Mouse (Mus musculus) limb, embryonic 13.5 days (tissue): ENCODE measurements at regions not wholly inside any gene's neighbourhood (a gene's known extent, or its start where the extent isn't known, plus 50 kb on each side); places are given as distances from the start of the nearest gene placed in this dataset.
"Not testable (repeated sequence)": the region's sequence is repeated elsewhere in the genome, so short reads cannot be mapped to it uniquely, and the experiment has no call there.

Source experiments
- ATAC-seq: fragments of 200-750 bp; cut with Nextera tagmentation; 2 replicates; pipeline ENCODE4 v1.8.0; 2017; ENCODE audit warnings: low read depth, moderate number of reproducible peaks, moderate TSS enrichment; ENCODE audit not compliant: low FRiP score
- H3K27ac ChIP-seq: fragments of 300-500 bp; sonication (generic); 2 replicates; pipeline ENCODE4 v1.5.1; 2015; ENCODE audit warnings: inconsistent platforms, mild to moderate bottlenecking, moderate library complexity
- H3K27me3 ChIP-seq: fragments of 300-500 bp; sonication (generic); 2 replicates; pipeline ENCODE4 v1.6.1; 2015; ENCODE audit warnings: mild to moderate bottlenecking, inconsistent platforms
- H3K36me3 ChIP-seq: fragments of 300-500 bp; sonication (generic); 2 replicates; pipeline ENCODE4 v1.6.1; 2015; ENCODE audit warnings: inconsistent platforms, mild to moderate bottlenecking, moderate library complexity
- H3K4me1 ChIP-seq: fragments of 300-500 bp; sonication (generic); 2 replicates; pipeline ENCODE4 v1.6.1; 2015; ENCODE audit warnings: inconsistent platforms
- H3K4me2 ChIP-seq: fragments of 300-500 bp; sonication (generic); replicated peaks from 2 replicates; pipeline ENCODE4 v1.6.1; 2015; ENCODE audit warnings: inconsistent platforms, mild to moderate bottlenecking, moderate library complexity
- H3K4me3 ChIP-seq: fragments of 300-500 bp; sonication (generic); 2 replicates; pipeline ENCODE4 v1.5.1; 2015; ENCODE audit warnings: moderate library complexity, mild to moderate bottlenecking, inconsistent platforms
- H3K9ac ChIP-seq: fragments of 300-500 bp; sonication (generic); 2 replicates; pipeline ENCODE4 v1.6.1; 2015; ENCODE audit warnings: mild to moderate bottlenecking, inconsistent platforms
- H3K9me3 ChIP-seq: fragments of 300-500 bp; sonication (generic); 2 replicates; pipeline ENCODE4 v1.6.1; 2016; ENCODE audit warnings: inconsistent platforms
- WGBS: fragments of 180-500 bp; shearing (Covaris S2); methylation state at CpG from one replicate; pipeline ENCODE4 v1.1.7; 2015; 5-methylcytosine and 5-hydroxymethylcytosine counted together

DNA sequence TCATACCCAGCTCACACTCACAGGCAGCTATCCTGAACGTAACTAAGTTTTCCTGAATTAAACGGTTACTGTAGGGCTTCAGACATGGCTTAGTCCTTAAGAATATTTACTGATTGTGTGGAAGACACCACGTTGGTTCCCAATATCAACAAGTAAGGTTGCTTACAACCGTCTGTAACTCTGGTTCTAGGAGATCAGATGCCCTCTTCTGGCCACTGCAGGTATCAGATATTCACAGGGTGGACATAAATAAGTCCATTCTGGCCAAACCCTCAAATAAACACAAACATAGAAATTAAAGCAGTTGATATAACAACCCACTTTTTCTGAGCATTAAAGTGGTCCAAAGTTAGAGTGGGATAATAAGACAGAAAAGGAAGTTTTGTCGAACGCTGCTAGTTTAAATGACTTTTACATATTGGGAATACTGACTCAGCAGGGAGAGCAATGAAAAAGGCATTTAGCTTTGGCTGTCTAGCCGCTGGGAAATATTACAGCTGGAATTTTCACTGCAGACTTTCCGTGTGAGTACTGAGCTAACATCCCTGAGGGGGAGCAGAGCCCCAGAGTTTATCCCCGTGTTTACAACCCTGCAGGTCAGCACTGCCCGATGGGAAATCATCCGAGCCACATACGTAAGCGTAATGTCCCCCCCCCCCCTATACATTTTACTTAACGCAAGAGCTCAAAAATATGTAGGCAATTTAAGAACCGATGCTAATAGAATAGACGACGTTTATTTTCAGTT lies 264.4 kb downstream of the Pou4f1 start:
- ATAC-seq, result peak; percentile 85
- Histone ChIP-seq H3K9me3 (no peaks in the 10 kb centered on the region), H3K36me3 (no peaks in the 10 kb centered on the region), H3K4me1 (peaks cover 5% of the 10 kb centered on the region; the same call in 1 of the 2 replicates), H3K27ac (no peak overlapping the region), H3K27me3 (no peaks in the 10 kb centered on the region), H3K4me2 (peak overlapping the region; percentile 50), H3K9ac (no peak overlapping the region), H3K4me3 (no peak overlapping the region)
- WGBS, result 36% methylated on average over 17 of the region's 17 CpGs

DNA sequence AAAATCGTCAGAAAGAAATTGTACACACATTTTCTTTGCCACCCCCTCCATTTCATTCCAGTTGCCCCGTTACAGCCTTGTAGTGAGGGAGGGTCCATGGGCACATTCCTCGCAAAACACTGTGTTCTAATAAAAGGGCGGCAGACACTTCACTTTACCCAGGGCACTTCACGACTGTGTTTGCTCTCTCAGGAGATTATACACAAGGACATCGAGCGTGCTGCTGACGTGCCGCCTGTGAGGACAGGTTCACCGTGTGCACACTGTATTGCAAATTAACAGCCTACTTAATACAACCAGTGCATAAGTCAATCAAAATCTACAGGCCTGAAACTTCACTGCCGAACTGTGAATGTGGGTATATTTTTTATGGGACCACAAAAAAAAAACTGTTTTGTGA lies 274.6 kb downstream of the Pou4f1 start:
- Histone ChIP-seq H3K4me3 (no peak overlapping the region), H3K36me3 (no peaks in the 10 kb centered on the region), H3K27me3 (no peaks in the 10 kb centered on the region), H3K4me2 (no peak overlapping the region), H3K9me3 (no peaks in the 10 kb centered on the region), H3K9ac (no peak overlapping the region), H3K4me1 (no peaks in the 10 kb centered on the region; the same call in 1 of the 2 replicates), H3K27ac (no peak overlapping the region)
- WGBS, result 57% methylated on average over 11 of the region's 11 CpGs
- no peak for ATAC-seq

DNA sequence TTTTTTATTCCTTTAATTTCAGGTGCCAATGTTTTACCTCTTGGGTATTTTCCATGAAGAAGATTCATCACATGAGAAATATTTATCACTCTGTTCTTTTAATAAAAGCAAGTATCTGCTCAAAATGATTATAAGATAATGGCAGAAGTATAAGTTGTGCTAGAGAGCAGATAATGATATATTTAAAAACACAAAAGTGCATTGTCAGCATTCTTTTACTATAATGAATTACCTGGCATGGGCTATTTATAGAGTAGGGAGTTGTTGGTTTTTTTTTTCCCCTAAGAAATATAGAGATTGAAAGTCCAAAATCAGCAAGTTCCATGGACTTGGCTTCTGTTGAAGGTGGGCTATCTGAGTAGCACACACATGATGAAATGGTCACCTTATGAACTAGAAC lies 292.7 kb downstream of the Pou4f1 start:
- Histone ChIP-seq H3K4me2 (no peak overlapping the region), H3K9ac (no peak overlapping the region), H3K27ac (no peak overlapping the region), H3K9me3 (no peaks in the 10 kb centered on the region), H3K4me1 (no peaks in the 10 kb centered on the region), H3K4me3 (no peak overlapping the region), H3K36me3 (no peaks in the 10 kb centered on the region), H3K27me3 (no peaks in the 10 kb centered on the region)
- ATAC-seq, result no peak

DNA sequence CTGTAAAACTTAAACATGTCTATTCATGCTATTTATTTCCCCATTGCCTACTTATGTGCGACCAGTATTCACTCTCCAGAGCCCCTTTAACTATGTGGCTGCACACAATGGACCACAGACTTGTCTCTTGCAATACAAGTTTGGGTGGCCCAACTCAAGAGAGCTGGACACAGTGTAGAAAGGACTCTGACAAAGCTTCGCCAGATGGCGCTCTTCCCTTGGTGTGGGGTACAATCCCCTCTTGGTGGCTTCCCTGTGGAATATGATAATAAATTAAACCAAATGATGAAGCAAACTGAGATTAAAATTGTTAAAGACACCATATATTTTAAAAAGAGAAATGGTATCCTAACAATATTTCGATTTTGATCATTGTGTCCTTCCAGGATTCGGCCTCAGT lies 302.6 kb upstream of the Ednrb start:
- Histone ChIP-seq H3K4me3 (no peak overlapping the region), H3K9ac (no peak overlapping the region), H3K27ac (no peak overlapping the region), H3K36me3 (no peaks in the 10 kb centered on the region), H3K27me3 (no peaks in the 10 kb centered on the region), H3K4me2 (no peak overlapping the region), H3K4me1 (no peaks in the 10 kb centered on the region), H3K9me3 (no peaks in the 10 kb centered on the region)
- no peak for ATAC-seq
- WGBS, result 55% methylated on average over 5 of the region's 5 CpGs

DNA sequence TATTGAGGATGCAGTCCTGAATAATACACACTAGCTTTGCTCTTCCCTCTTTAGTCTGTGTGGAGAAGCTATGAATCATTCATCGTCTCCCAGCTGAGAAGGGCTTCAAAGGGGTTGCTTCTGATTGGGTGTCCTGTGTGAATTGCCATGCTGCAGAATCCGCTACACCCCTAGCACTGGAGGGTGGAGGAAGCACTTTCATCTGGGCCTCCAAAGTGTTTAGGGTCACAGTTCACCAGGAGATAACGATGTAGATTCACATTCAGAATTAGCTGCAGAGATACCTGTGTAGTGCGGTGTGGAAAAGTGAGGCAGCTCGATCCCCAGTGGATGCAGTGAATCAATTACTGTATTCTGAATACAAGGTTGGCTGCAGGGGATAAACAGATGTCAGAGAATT lies 301.2 kb upstream of the Ednrb start:
- Histone ChIP-seq H3K27ac (no peak overlapping the region), H3K4me3 (no peak overlapping the region), H3K9ac (no peak overlapping the region), H3K27me3 (no peaks in the 10 kb centered on the region), H3K9me3 (no peaks in the 10 kb centered on the region), H3K4me2 (no peak overlapping the region), H3K4me1 (no peaks in the 10 kb centered on the region), H3K36me3 (no peaks in the 10 kb centered on the region)
- ATAC-seq, result no peak
- 30% methylated on average over 5 of the region's 5 CpGs for WGBS

DNA sequence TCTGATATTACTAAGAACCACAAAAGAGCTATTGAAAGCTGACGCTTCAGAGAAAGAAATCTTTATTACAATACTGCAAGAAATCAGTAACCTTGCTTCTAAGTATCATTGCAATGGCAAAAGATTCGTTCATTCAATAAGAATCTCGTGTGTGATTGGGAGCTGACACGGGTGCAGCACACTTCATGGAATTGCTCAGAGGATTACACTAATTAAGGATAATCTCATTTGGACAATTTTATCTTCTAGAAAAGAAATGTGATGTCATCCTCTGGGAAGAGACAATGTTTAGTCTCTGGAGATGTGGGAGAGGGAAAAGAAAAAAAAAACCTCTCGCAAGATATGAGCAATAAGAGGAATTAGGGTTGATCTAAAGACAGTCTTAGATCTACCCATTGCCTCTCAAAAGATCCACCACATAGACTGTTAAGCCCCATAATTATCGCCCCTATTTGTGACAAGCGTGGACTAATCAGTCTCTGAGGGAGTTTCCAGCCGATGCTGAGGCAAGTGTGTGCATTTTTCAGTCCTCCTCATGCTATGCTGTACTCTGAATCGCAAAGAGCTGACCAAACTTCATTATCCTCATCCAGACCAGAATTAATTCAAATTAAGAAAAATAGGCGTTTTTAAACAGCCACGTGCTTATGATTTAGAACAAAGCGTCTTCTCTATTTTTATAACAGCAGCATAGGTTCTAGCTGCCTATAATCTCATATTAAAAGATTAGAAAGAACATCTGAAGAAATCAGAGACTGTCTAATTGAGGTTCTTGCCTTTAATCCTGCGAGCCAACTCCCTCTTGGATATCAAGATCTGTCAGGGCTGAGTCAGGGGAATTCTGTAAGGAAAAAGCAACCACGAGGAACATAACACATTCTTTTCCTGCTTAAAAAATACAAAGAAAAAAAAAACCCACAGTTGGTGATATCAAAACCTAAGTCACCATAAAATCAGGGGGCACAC lies 271.1 kb upstream of the Ednrb start:
- H3K4me2 ChIP-seq, result no peak overlapping the region
- H3K9ac ChIP-seq, result no peak overlapping the region
- 84% methylated on average over 14 of the region's 14 CpGs for WGBS
- H3K27me3 ChIP-seq, result no peaks in the 10 kb centered on the region
- H3K27ac ChIP-seq, result no peak overlapping the region
- H3K36me3 ChIP-seq, result no peaks in the 10 kb centered on the region
- no peak overlapping the region for H3K4me3 ChIP-seq
- no peak for ATAC-seq
- H3K9me3 ChIP-seq, result no peaks in the 10 kb centered on the region
- H3K4me1 ChIP-seq, result no peaks in the 10 kb centered on the region

DNA sequence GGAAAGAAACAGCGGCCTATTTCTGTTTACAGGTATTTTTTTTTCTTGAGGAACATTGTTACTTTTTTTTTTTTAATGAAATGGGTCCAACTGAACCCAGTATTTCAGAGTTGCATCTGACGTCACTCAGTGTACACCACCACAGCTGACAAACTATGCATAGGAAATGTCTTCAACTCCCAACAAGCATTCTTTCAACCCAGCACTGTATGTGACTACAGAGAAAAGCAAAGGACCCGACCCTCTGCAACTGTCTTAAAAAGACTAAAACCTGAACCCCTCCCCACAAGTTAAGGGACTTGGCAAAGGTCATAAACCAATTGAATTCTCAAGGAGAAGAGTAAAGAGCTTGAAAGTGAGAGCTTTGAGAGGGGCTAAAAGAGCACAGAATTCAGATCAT lies 270.0 kb upstream of the Ednrb start:
- H3K36me3 ChIP-seq, result no peaks in the 10 kb centered on the region
- no peaks in the 10 kb centered on the region for H3K27me3 ChIP-seq
- H3K4me3 ChIP-seq, result no peak overlapping the region
- no peak overlapping the region for H3K4me2 ChIP-seq
- H3K27ac ChIP-seq, result no peak overlapping the region
- no peaks in the 10 kb centered on the region for H3K9me3 ChIP-seq
- no peak overlapping the region for H3K9ac ChIP-seq
- H3K4me1 ChIP-seq, result no peaks in the 10 kb centered on the region
- WGBS, result 73% methylated on average over 3 of the region's 3 CpGs
- no peak for ATAC-seq

DNA sequence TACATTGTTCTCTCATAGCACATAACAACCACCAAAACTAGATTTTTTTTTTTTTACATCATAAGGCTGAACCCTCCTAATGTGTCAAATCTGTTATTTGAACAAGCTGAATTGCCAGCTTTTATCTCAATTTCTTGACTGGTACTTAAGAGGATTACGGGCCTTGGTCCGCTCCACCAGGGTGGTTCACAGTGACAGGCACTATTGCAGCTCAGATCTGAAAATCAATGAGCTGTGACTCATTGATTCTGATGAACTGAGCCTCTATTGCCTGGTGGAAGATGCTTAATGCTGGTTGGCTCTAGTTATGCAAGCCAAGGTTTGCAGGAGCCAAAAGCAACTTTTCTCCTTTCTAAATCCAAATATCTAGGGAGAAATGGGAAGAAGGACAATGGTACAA lies 269.2 kb upstream of the Ednrb start:
- Histone ChIP-seq H3K4me1 (no peaks in the 10 kb centered on the region), H3K9ac (no peak overlapping the region), H3K27me3 (no peaks in the 10 kb centered on the region), H3K4me3 (no peak overlapping the region), H3K9me3 (no peaks in the 10 kb centered on the region), H3K36me3 (no peaks in the 10 kb centered on the region), H3K27ac (no peak overlapping the region), H3K4me2 (no peak overlapping the region)
- ATAC-seq, result no peak
- 91% methylated on average over 2 of the region's 2 CpGs for WGBS

DNA sequence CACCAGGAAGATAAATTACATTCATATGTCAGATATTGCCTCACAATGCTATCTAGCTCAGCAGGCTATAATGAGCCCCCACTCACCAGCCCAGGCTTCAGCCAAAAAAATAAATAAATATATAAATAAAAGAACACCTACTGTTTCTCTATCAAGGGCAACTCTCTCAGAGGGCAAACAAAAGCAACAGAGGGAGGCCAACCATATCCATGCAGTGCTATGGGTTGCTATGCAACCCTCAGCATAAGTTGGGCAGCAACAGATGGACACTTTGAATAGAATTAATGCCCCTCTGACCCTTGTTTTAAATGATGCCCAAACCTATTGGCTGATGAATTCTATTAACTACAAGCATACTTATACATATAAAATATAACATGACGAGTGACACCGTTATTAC lies 242.2 kb upstream of the Ednrb start:
- H3K4me2 ChIP-seq, result no peak overlapping the region

DNA sequence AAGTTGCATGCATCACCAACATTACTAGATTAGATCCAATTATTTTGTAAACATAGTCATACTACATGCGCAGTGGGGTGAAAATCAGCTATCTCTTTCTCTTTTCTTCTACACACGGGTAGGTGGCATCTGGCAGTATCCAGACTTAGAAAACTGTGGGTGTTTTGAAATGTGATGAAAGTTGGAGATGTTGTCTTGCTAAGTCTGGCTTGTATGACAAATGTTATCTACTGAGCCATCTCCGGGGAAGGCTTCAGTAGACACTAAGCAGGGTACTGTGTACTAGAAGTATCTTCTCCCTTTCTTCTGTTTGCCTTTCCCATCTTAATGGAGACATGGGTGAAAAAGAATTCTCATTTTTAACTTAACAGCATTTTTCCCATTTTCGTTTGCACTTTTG lies 220.0 kb upstream of the Ednrb start:
- not testable (repeated sequence) for H3K4me3 ChIP-seq, ATAC-seq, H3K9ac ChIP-seq, H3K27ac ChIP-seq, H3K4me1 ChIP-seq, H3K36me3 ChIP-seq, H3K27me3 ChIP-seq, H3K4me2 ChIP-seq, H3K9me3 ChIP-seq
- 74% methylated on average over 1 of the region's 4 CpGs for WGBS

More for the DNA sequence above, 242.2 kb upstream of the Ednrb start:
- H3K9ac ChIP-seq, result no peak overlapping the region
- H3K27me3 ChIP-seq, result no peaks in the 10 kb centered on the region
- no peaks in the 10 kb centered on the region for H3K36me3 ChIP-seq
- 85% methylated on average over 2 of the region's 2 CpGs for WGBS
- no peak overlapping the region for H3K4me3 ChIP-seq
- no peak overlapping the region for H3K27ac ChIP-seq
- ATAC-seq, result no peak
- H3K9me3 ChIP-seq, result no peaks in the 10 kb centered on the region
- H3K4me1 ChIP-seq, result no peaks in the 10 kb centered on the region

DNA sequence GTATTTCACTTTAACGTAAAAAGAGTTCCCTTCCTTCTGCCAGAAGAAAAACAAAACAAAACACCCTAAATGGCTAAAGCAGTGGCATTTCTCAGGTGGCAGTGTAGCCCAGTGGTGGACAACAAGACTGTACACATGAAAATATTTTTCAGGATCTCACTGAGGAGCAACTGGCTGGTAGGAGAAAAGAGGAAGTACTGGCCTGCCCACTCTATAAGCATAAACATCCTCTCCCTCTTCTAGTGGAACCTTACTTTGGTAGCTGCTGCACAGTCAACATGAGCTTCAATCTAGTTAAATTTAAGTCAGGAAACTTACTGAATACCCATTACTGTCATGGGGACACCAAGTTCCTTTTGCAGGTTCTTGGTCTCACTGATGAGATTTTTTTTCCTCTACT lies 209.5 kb upstream of the Ednrb start:
- no peak for ATAC-seq
- Histone ChIP-seq H3K9me3 (no peaks in the 10 kb centered on the region), H3K4me2 (no peak overlapping the region), H3K9ac (no peak overlapping the region), H3K27ac (no peak overlapping the region), H3K4me3 (no peak overlapping the region), H3K27me3 (no peaks in the 10 kb centered on the region), H3K36me3 (no peaks in the 10 kb centered on the region), H3K4me1 (no peaks in the 10 kb centered on the region)
- 93% methylated on average over 1 of the region's 1 CpGs for WGBS

DNA sequence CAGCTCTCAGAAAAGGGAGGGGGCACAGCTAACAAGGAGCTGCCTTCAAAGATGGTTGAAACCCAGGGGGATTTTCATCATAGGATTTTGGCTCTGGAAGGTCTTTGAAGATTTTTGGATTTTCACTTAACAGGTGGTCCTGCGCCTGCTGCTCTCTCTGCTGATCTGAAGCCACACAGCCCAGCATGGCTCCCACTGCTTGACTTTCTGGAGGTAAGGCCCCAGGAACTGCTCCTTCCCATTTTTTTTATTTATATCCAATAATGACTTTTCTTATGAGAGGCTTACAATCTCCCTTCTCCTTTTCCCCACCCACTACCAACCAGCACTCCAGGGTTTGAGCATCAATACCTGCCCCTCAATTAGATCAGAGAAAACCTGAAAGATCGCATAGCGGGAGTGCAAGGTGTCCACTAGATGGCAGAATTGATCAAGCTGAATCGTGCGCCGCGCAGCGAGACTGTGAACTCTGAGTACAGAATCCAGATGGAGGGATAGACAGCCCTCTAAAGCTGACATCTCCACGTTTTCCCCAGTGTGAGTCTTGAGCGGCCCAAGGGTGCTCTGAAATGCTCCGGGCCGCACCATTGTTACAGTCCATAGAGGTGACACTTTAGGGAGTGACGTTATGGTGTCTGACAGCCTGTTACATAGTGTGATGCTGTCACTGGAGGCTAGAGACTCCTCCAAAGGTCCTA lies 194.6 kb upstream of the Ednrb start:
- 8% methylated on average over 13 of the region's 13 CpGs for WGBS
- Histone ChIP-seq H3K4me2 (no peak overlapping the region; the same call in 1 of the 2 replicates), H3K4me3 (no peak overlapping the region), H3K27me3 (peaks cover 4% of the 10 kb centered on the region; the same call in 1 of the 2 replicates), H3K27ac (no peak overlapping the region), H3K4me1 (no peaks in the 10 kb centered on the region), H3K9ac (no peak overlapping the region), H3K36me3 (no peaks in the 10 kb centered on the region), H3K9me3 (no peaks in the 10 kb centered on the region)
- ATAC-seq, result peak; percentile 77; the same call in 1 of the 2 replicates
